Mouse (Mus musculus): Measurements from ENCODE around the gene 4933428G20Rik. TPM values are rescaled to one million over a fixed set of nuclear protein-coding genes. Genes with fewer than 3 reads are reported as not detected.

Gene 4933428G20Rik
- polyA plus RNA-seq, 1 experiment from 2014 or later, result 1.6 TPM

DNA sequence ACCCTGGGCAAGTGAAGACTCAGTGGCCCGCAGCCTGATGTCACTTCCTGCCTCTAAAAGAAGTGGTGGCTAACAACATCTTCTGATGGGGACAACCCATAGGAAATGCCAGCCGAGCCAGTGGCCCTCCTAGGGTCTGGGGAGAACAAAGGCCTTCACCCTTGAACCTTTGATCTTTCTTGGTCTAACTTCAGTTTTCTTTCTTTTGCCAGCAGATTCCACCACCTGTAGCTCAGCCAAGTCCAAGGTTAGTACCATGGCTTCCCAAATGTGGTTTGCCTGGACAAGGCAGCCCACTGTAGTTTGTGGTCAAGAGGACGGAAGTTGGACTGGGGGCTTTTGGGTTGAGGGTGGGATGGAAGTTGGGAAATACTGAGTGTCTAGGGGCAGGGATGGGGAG is 7.3 kb downstream of the 4933428G20Rik start:
- Histone ChIP-seq H3K27ac (no peak overlapping the region), H3K27me3 (replicated peaks) (no peaks in the 10 kb centered on the region), H3K4me3 (no peak overlapping the region), H3K4me1 (peaks cover 3% of the 10 kb centered on the region; the same call in 1 of the 2 replicates), H3K4me2 (no peak overlapping the region), H3K9ac (no peak overlapping the region), H3K9me3 (no peaks in the 10 kb centered on the region), H3K36me3 (replicated peaks) (peaks cover 11% of the 10 kb centered on the region)
- WGBS, result 89% methylated on average over 3 of the region's 3 CpGs
- ATAC-seq (replicated peaks), result no peak

DNA sequence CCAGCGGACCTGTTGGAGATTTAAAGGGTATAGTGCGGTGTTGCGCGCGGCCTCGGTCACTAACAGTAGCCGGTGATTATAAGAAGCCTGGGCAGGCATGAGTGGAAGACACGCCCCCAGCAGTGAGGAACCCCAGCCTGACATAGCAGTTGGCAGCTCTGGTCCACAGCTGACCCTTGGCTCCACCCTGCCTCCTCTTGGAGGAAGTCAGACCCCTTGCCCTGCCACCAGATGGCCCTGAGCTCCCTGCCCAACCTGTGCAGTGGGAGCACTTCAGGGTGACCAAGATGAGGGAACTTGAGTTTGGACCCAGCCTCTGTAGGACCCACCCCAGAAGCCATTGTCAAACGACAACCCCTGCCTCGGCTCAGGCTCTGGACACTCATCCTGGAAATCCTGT is 8.5 kb downstream of the 4933428G20Rik start:
- no peak overlapping the region for H3K4me3 ChIP-seq
- H3K27me3 ChIP-seq (replicated peaks), result no peaks in the 10 kb centered on the region
- H3K27ac ChIP-seq, result no peak overlapping the region
- no peak for ATAC-seq (replicated peaks)
- H3K9me3 ChIP-seq, result no peaks in the 10 kb centered on the region
- H3K9ac ChIP-seq, result no peak overlapping the region
- H3K4me1 ChIP-seq, result peaks cover 3% of the 10 kb centered on the region; the same call in 1 of the 2 replicates
- WGBS, result 68% methylated on average over 10 of the region's 10 CpGs
- H3K36me3 ChIP-seq (replicated peaks), result peaks cover 11% of the 10 kb centered on the region
- H3K4me2 ChIP-seq, result no peak overlapping the region

DNA sequence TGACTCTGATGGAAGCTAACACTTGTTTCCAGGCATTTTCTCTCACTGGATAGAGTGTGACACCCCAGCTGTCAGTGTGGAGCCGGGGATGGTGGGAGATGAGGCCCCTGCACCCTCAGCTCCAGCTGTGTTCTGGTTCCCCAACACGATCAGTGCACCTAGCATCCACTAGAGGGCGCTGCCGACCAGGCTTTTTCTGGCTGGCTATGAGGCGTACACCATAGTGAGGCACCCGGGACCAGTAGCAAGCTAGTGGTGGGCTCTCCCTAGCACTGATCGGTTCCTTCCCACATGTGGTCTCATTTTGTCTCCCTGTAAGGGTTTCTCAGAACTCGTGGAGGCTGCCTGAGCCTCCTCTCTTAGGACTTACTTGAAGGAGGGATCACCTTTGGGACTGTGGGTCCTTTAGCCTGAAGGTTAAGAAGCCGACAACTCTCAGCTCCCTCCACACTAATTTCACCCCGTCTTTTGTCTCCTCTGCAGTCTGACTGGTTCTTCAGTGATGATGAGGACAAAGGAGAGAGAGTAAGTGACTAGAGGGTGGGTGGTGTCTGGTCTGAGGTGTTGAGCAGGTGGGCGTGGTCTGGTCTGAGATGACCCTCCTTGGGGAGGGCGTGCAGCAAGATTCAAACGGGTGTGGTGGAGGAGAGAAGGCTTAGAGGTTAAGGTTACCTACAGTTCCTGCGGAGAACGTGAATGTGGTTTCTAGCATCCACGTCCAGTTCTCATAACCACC is 10.4 kb downstream of the 4933428G20Rik start:
- Histone ChIP-seq H3K4me2 (no peak overlapping the region), H3K36me3 (replicated peaks) (peaks cover 14% of the 10 kb centered on the region), H3K9me3 (no peaks in the 10 kb centered on the region), H3K27ac (no peak overlapping the region), H3K4me1 (peaks cover 3% of the 10 kb centered on the region; the same call in 1 of the 2 replicates), H3K27me3 (replicated peaks) (no peaks in the 10 kb centered on the region), H3K4me3 (no peak overlapping the region), H3K9ac (no peak overlapping the region)
- peak; percentile 70; the same call in 1 of the 2 replicates for ATAC-seq (replicated peaks)
- 23% methylated on average over 16 of the region's 16 CpGs for WGBS

DNA sequence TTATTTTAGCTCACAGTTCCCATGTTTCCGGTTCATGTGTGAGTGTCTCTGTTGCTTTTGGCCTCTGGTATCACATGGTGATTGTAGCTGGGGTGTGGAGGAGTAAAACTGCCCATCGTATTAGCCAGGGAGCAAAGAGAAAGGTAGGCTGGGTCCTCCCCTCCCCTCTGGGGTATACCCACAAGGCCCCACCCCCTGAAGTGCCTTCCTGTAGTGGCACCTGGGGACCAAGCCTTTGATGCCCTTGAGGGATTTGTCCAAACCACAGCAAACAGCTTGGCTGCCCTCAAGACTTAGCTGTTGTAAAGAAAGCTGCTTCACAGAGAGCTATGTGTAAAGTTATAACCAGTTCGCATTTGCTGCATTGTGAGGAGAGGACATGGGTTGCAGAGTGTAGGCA is 12.5 kb downstream of the 4933428G20Rik start:
- no peak for ATAC-seq (replicated peaks)
- peaks cover 3% of the 10 kb centered on the region; the same call in 1 of the 2 replicates for H3K4me1 ChIP-seq
- no peaks in the 10 kb centered on the region for H3K27me3 ChIP-seq (replicated peaks)
- H3K9ac ChIP-seq, result no peak overlapping the region
- H3K4me2 ChIP-seq, result no peak overlapping the region
- 80% methylated on average over 3 of the region's 3 CpGs for WGBS
- H3K27ac ChIP-seq, result no peak overlapping the region
- no peak overlapping the region for H3K4me3 ChIP-seq
- peaks cover 12% of the 10 kb centered on the region for H3K36me3 ChIP-seq (replicated peaks)
- no peaks in the 10 kb centered on the region for H3K9me3 ChIP-seq

DNA sequence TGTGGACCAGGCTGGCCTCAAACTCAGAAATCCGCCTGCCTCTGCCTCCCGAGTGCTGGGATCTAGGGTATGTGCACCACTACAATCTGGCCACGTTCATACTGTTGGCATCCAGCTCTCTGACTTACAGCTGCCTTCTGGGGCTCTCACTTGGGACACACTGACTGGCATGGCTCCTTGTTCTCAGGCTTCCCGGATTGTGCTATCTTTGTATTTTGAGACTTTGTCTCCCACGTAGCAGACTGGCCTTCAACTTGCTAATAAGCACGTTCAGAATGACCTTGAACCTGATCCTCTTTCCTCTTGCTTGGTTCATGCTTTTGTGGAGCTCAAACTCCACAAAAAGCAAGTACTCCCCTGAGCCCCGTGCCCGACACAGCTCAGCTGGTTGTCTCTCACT is 14.5 kb downstream of the 4933428G20Rik start:
- Histone ChIP-seq H3K4me1 (peaks cover 3% of the 10 kb centered on the region; the same call in 1 of the 2 replicates), H3K9ac (no peak overlapping the region), H3K4me2 (no peak overlapping the region), H3K4me3 (no peak overlapping the region), H3K27me3 (replicated peaks) (no peaks in the 10 kb centered on the region), H3K36me3 (replicated peaks) (peaks cover 15% of the 10 kb centered on the region; the same call in 1 of the 2 replicates), H3K9me3 (no peaks in the 10 kb centered on the region), H3K27ac (no peak overlapping the region)
- no peak for ATAC-seq (replicated peaks)
- 80% methylated on average over 8 of the region's 8 CpGs for WGBS

DNA sequence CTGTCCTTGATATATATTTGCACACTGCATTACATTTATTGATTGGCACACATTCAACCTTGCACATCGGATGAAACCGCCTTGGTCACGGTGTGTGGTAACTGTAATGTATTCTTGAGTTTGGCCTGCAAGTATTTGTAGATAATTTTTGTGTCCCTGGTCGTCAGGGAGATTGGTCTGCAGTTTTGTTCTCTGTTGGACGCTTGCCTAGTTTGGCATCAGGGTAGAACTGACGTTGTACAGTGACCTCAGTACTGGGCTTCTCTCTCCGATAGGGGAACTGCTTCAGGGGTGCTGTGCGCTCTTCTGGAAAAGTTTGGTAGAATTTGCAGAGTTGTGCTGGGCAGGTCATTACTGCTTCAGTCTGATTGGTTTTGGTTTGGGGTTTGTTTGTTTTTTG is 20.3 kb downstream of the 4933428G20Rik start:
- H3K27ac ChIP-seq, result no peak overlapping the region
- WGBS, result 80% methylated on average over 8 of the region's 8 CpGs
- no peak overlapping the region for H3K9ac ChIP-seq
- H3K4me1 ChIP-seq, result no peaks in the 10 kb centered on the region
- H3K9me3 ChIP-seq, result no peaks in the 10 kb centered on the region
- no peak overlapping the region for H3K4me2 ChIP-seq
- no peak overlapping the region for H3K4me3 ChIP-seq
- ATAC-seq (replicated peaks), result no peak
- H3K36me3 ChIP-seq (replicated peaks), result peaks cover 23% of the 10 kb centered on the region
- H3K27me3 ChIP-seq (replicated peaks), result no peaks in the 10 kb centered on the region

DNA sequence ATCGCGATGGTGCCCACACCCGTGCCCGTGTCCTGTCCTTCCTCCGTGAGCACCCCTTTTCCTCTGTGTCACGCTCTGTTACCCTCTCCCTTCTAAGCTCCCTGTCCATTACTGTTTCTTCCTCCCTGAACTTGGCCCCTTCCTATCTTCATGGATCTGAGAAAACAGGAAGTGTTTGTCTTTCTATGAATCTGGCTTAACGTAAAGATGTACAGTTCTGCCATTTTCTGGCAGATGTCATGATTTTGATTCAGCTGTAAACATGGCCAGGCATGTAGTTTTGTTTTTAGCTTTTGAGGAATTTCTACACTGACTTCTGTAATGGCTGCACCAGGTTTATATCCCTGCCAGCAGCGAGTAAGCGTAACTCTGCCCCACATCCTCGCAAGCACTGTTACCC is 21.1 kb downstream of the 4933428G20Rik start:
- peaks cover 21% of the 10 kb centered on the region for H3K36me3 ChIP-seq (replicated peaks)
- ATAC-seq (replicated peaks), result no peak
- H3K9ac ChIP-seq, result no peak overlapping the region

DNA sequence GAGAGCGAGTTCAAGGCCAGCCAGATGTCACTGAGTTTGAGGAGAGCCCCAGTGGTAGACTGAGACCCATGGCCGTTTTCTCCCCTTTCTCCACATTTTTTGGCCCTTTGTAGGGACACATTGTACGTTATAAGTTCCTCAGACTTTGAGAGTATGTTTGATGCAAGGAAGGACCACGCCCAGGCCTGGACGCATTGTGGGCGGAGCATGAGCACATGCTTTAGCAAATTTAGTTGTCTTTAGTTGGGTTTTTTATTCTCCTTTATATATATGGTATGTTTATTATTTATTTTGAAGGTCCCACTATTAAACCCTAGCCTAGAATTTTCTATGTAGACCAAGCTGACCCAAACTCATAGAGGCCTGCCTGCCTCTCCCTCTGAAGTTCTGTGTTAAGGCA is 21.8 kb downstream of the 4933428G20Rik start:
- Histone ChIP-seq H3K27me3 (replicated peaks) (no peaks in the 10 kb centered on the region), H3K27ac (no peak overlapping the region), H3K9ac (no peak overlapping the region), H3K36me3 (replicated peaks) (peaks cover 21% of the 10 kb centered on the region), H3K4me1 (no peaks in the 10 kb centered on the region), H3K4me3 (no peak overlapping the region), H3K9me3 (no peaks in the 10 kb centered on the region), H3K4me2 (no peak overlapping the region)
- ATAC-seq (replicated peaks), result no peak
- 85% methylated on average over 6 of the region's 6 CpGs for WGBS

More for the DNA sequence above, 21.1 kb downstream of the 4933428G20Rik start:
- Histone ChIP-seq H3K9me3 (no peaks in the 10 kb centered on the region), H3K4me3 (no peak overlapping the region), H3K4me1 (no peaks in the 10 kb centered on the region), H3K4me2 (no peak overlapping the region), H3K27ac (no peak overlapping the region), H3K27me3 (replicated peaks) (no peaks in the 10 kb centered on the region)
- 91% methylated on average over 10 of the region's 10 CpGs for WGBS

DNA sequence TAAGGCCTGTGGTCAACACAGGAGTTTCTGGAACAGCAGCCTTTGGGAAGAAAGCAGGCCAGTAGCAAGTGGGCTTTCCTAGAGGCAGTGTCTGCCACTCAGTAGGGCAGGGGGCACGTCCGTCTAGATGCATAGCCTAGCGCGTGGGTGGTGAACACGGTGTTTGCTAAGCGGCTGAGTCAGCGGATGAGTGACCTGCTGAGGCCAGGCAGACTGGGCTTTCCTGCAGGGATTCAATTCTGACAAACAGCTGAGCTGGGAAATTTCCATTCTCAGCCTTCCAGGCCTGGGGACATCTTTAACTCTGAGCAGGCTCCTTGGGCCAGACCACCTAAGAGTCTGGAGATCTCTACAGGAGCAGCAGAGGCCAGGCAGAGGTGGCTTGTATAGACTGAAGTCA is 22.7 kb downstream of the 4933428G20Rik start:
- Histone ChIP-seq H3K4me2 (no peak overlapping the region), H3K4me1 (no peaks in the 10 kb centered on the region), H3K9me3 (no peaks in the 10 kb centered on the region), H3K4me3 (no peak overlapping the region), H3K27ac (no peak overlapping the region), H3K27me3 (replicated peaks) (no peaks in the 10 kb centered on the region), H3K36me3 (replicated peaks) (peaks cover 21% of the 10 kb centered on the region), H3K9ac (no peak overlapping the region)
- no peak for ATAC-seq (replicated peaks)
- 59% methylated on average over 7 of the region's 7 CpGs for WGBS

DNA sequence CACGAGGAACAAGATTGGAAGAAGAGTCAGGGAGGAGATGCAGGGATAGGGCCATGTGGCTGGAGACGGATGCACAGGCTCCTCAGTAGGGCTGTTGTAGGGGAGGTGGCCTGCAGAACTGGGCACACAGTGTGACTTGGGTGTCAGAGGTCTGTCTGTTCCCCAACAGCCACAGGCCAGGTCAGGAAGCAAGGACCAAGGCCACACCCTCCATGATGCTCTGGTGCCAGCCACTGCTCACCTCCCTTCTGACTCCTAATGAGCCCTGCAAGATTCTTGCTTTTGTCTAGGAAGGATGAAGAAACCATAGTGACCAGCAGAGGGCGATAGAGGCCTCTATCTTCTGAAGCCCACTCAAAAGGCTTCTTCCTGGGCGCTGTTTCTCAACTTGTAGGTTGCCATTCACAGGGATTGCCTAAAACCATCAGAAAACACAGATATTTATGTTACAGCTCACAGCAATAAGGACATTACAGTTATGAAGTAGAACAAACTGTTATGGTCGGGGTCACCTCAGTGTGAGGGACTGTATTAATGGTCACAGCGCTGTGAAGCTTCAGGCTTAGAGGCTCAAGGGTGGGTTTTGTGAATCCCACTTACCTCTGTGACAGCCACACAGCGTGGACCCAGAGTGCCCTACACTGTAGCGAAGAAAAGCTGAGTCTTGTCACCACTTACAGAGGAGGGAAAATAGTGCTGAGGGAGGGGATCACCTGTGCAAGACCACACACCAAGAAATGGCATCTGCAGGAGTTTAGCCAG is 23.6 kb downstream of the 4933428G20Rik start:
- no peak overlapping the region for H3K9ac ChIP-seq
- H3K27ac ChIP-seq, result peak overlapping the region; percentile 1; the same call in 1 of the 2 replicates
- no peaks in the 10 kb centered on the region for H3K27me3 ChIP-seq (replicated peaks)
- ATAC-seq (replicated peaks), result peak; percentile 72
- no peak overlapping the region for H3K4me3 ChIP-seq
- WGBS, result 56% methylated on average over 8 of the region's 8 CpGs
- H3K4me2 ChIP-seq, result no peak overlapping the region
- H3K4me1 ChIP-seq, result no peaks in the 10 kb centered on the region
- H3K9me3 ChIP-seq, result no peaks in the 10 kb centered on the region
- H3K36me3 ChIP-seq (replicated peaks), result peaks cover 12% of the 10 kb centered on the region

DNA sequence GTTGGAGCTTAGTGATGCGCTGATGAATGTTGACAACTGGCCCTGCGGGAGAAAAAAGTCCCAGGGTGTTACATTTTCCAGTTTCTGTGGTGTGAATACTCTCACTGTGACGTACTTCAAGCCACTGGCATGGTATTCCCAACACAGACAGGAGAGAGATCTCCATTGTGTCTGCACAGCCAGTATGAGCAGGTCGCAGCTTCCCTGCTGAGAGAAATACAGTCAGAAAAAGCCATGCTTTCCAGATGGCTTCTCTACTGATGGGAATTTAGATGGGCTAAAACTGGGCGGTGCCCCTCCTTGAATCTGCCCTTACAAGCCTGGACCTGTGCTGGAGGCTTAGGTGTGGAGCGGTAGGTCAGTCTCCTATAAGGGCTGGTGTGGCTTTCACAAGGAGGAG is 28.9 kb downstream of the 4933428G20Rik start:
- no peak overlapping the region for H3K9ac ChIP-seq
- no peak overlapping the region for H3K4me2 ChIP-seq
- no peak overlapping the region for H3K27ac ChIP-seq
- no peaks in the 10 kb centered on the region for H3K9me3 ChIP-seq
- H3K4me1 ChIP-seq, result no peaks in the 10 kb centered on the region
- WGBS, result 81% methylated on average over 6 of the region's 6 CpGs
- H3K36me3 ChIP-seq (replicated peaks), result peaks cover 16% of the 10 kb centered on the region
- no peaks in the 10 kb centered on the region for H3K27me3 ChIP-seq (replicated peaks)
- no peak overlapping the region for H3K4me3 ChIP-seq
- no peak for ATAC-seq (replicated peaks)

DNA sequence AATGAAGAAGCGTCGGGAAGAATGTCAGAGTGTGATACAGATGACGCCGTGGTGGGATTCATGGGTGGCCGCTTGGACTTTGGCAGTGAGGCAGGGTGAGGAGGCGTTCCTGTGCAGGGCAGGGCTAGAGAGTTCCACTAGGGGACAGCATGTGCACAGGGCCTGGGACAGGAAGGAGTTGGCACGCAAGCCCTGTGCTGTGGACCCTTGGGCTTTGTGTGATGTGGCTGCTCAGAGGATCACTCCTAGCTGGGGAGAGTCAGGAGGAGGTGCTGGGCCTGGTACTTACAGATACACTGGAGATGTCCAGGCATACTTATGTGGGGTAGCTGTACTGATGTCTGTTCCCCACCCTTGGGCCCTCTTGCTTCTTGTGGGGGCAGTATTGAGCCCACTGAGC is 30.3 kb downstream of the 4933428G20Rik start:
- no peak overlapping the region for H3K9ac ChIP-seq
- 79% methylated on average over 7 of the region's 7 CpGs for WGBS
- no peaks in the 10 kb centered on the region for H3K4me1 ChIP-seq
- H3K27ac ChIP-seq, result no peak overlapping the region
- H3K4me3 ChIP-seq, result no peak overlapping the region
- H3K36me3 ChIP-seq (replicated peaks), result peaks cover 5% of the 10 kb centered on the region
- H3K9me3 ChIP-seq, result no peaks in the 10 kb centered on the region
- ATAC-seq (replicated peaks), result no peak
- no peaks in the 10 kb centered on the region for H3K27me3 ChIP-seq (replicated peaks)
- H3K4me2 ChIP-seq, result no peak overlapping the region
